Mouse (Mus musculus) megakaryocyte, adult 5-6 weeks (primary cell): ENCODE results near the gene Bola3. TPM values are rescaled to one million over a fixed set of nuclear protein-coding genes. Genes with fewer than 3 reads are reported as not detected.
A peak's percentile ranks its signal among the peaks of the same experiment; 100 is the strongest.

Source experiments
- ATAC-seq: 2 replicates; pipeline ENCODE4 v1.8.0; 2016; ENCODE audit warnings: mild to moderate bottlenecking, inconsistent platforms; ENCODE audit not compliant: poor library complexity, severe bottlenecking
- total RNA-seq, 2 experiments: library from RNA; stranded (forward) in 1 of 2; stranded (reverse) in 1 of 2; fragments of 153-499, 151-499 nt in 1 of 2; fragments of 221-1000, 200-1000 nt in 1 of 2; gene quantifications; 2 replicates each; pipeline versions ENCODE4 v1.2.3 to v1.2.4; 2015 to 2017

Bola3 gene
- total RNA-seq (2015) (33.8 and 35.8 TPM in 2 replicates), total RNA-seq (2017) (22.6 and 23.5 TPM in 2 replicates)

- peak; percentile 16 for ATAC-seq
These were observed at the start of gene Bola3 for GRCm38 (mm10) chr6:83348873-83349272. Gene Bola3, plus strand, starts transcription at chr6:83349147.

GRCm38 (mm10) chr6:83300447-83301229, 48.3 kb upstream of the Bola3 start:
- ATAC-seq = no peak

- no peak for ATAC-seq
These were observed 47.7 kb upstream of the Bola3 start for GRCm38 (mm10) chr6:83301294-83301693.

GRCm38 (mm10) chr6:83302264-83302663, 46.7 kb upstream of the Bola3 start:
- ATAC-seq = no peak

- ATAC-seq = no peak
These were observed 39.9 kb upstream of the Bola3 start for GRCm38 (mm10) chr6:83309017-83309416.

- ATAC-seq = no peak
These were observed 37.7 kb upstream of the Bola3 start for GRCm38 (mm10) chr6:83311206-83311605.

GRCm38 (mm10) chr6:83312021-83312420, 36.9 kb upstream of the Bola3 start:
- ATAC-seq = no peak

- no peak for ATAC-seq
These were observed 36.4 kb upstream of the Bola3 start for GRCm38 (mm10) chr6:83312514-83312913.

- ATAC-seq = no peak
These were observed 33.7 kb upstream of the Bola3 start for GRCm38 (mm10) chr6:83315293-83315692.

- no peak for ATAC-seq
These were observed 32.9 kb upstream of the Bola3 start for GRCm38 (mm10) chr6:83316022-83316421.

- peak; percentile 92 for ATAC-seq
These were observed 31.7 kb upstream of the Bola3 start for GRCm38 (mm10) chr6:83317108-83317741.

GRCm38 (mm10) chr6:83321927-83322326, 27.0 kb upstream of the Bola3 start:
- ATAC-seq = no peak

- no peak for ATAC-seq
These were observed 26.2 kb upstream of the Bola3 start for GRCm38 (mm10) chr6:83322794-83323193.

- no peak for ATAC-seq
These were observed 25.1 kb upstream of the Bola3 start for GRCm38 (mm10) chr6:83323652-83324419.

GRCm38 (mm10) chr6:83325525-83326393, 23.2 kb upstream of the Bola3 start, which contains the start of the genes Mthfd2 and Mob1a:
Gene Mthfd2, minus strand, starts transcription at chr6:83325908.
Gene Mob1a, plus strand, starts transcription at chr6:83326016.
- ATAC-seq = peak; percentile 91

- no peak for ATAC-seq
These were observed 22.6 kb upstream of the Bola3 start for GRCm38 (mm10) chr6:83326394-83326736.

GRCm38 (mm10) chr6:83326761-83327160, 22.2 kb upstream of the Bola3 start:
- no peak for ATAC-seq

GRCm38 (mm10) chr6:83327591-83328190, 21.3 kb upstream of the Bola3 start:
- ATAC-seq = no peak

GRCm38 (mm10) chr6:83341387-83341786, 7.6 kb upstream of the Bola3 start:
- ATAC-seq = no peak

GRCm38 (mm10) chr6:83342957-83343356, 6.0 kb upstream of the Bola3 start:
- no peak for ATAC-seq
